Mouse (Mus musculus) layer of hippocampus, adult 18-20 months (tissue): Measurements from ENCODE around the gene Orc5. TPM values are rescaled to one million over a fixed set of nuclear protein-coding genes. Genes with fewer than 3 reads are reported as not detected.
"Not testable (repeated sequence)": the region's sequence is repeated elsewhere in the genome, so short reads cannot be mapped to it uniquely, and the experiment has no call there.

Experiments
- DNase-seq, 2 experiments: peaks; one replicate each; pipeline ENCODE4 v3.0.0; 2022; ENCODE audit warnings: low spot score in 2 of 2
- total RNA-seq, 2 experiments: library from RNA; stranded (reverse); gene quantifications; 2 replicates each; pipeline ENCODE4 v1.2.3; 2021

Orc5 gene
- total RNA-seq, 2 experiments from 2014 or later, result 19.7 to 20.6 TPM

- DNase-seq, result no peak
Observed at GRCm38 (mm10) chr5:22538996-22539600, 11.1 kb downstream of the Orc5 start.

DNA sequence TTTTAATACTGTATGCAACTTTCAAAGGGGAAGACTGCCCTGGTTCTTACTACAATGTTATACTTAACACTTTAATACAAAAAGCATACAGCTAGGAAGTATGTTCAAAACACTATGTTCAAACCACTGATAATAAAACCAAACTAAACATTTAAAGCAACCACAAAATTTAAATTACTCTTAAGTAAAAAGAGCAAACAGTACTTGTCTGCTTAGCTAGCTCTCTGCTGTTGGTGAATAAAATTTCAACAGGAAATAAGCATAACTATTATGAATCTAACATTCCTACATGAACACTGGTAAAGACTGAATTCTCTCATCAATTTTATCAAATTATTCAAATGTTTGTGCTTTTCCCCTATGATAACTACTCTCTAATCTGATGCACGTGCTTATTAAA is 13.5 kb downstream of the Orc5 start:
- no peak for DNase-seq

DNA sequence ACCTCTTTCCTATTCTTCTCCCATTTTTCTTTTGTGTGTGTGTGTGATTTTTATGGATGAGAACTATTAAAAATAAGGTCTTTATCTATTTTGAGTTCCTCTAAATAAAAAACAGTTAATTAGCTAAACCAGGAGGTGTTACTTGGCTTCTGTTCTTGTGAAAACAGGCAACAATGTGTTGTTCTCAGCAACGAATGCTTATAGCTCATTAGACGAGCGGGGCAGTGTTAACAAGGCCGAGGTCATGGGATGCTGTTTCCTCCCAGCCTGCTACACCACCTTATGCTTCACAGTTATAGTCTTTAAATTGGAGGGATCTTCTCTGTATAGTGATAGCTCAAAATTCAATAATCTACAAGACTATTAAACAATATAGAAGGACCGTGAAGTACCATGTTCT is 17.7 kb downstream of the Orc5 start:
- no peak for DNase-seq

- no peak for DNase-seq
Observed at GRCm38 (mm10) chr5:22522612-22523011, 27.6 kb downstream of the Orc5 start.

DNA sequence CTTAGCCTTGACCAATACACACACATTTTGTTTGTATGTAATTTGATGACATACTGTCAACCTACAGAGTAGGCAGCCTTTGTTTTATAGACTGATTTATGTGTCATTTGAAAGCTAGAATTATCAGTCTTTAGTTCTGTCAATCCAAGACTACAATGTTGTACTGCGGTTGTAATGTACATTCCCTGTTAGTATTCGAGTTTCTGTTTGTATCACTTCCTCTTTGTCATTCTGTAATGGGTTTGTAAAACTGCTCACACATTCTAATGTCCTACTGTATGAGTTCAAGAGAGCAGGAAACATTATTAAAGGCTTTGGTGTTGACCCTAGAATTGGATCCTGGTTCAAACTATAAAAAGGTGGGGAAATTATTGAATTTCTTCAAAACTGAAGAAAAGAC is 30.5 kb downstream of the Orc5 start:
- DNase-seq, result no peak

DNA sequence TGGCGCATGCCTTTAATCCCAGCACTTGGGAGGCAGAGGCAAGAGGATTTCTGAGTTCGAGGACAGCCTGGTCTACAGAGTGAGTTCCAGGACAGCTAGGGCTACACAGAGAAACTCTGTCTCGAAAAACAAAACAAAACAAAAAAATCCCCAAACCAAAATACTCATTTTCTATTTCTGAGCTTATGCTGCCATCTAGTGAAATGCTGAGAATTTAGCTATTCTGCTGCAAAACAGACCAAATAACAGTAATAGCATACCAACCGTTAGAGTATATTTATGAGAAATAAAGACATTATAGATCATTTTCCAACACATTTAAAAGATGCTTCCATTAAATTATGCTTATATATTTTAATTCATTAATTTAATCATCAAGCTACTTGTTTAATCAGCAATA is 34.5 kb downstream of the Orc5 start:
- DNase-seq, result peak in 1 of 2 experiments; percentile 24

DNA sequence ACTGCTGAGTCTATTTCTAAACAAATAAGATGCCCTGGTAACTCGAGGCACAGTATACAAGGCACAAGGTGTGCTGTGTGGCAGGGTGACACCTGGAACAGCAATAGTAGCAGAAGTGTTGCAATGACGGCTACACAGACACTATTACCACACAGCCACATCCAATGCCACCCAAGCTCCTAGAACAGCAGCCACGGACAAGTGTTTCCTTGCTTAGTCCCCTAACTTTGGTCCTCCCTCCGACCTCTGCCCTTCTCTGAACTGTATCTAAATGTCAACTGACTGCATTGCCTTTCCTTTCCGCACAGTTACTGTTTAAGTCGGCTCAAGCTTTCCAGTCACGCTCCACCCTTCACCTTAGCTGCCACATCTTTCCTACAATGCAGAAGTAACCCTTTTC is 36.0 kb downstream of the Orc5 start:
- not testable (repeated sequence) for DNase-seq

DNA sequence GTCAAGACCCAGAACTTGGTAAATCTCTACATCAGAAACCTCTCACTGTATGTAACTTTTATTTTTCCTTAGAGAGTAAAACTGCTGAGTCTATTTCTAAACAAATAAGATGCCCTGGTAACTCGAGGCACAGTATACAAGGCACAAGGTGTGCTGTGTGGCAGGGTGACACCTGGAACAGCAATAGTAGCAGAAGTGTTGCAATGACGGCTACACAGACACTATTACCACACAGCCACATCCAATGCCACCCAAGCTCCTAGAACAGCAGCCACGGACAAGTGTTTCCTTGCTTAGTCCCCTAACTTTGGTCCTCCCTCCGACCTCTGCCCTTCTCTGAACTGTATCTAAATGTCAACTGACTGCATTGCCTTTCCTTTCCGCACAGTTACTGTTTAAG is 37.6 kb downstream of the Orc5 start:
- DNase-seq, result not testable (repeated sequence)

GRCm38 (mm10) chr5:22511824-22512223 is 38.4 kb downstream of the Orc5 start:
- DNase-seq, result no peak

DNA sequence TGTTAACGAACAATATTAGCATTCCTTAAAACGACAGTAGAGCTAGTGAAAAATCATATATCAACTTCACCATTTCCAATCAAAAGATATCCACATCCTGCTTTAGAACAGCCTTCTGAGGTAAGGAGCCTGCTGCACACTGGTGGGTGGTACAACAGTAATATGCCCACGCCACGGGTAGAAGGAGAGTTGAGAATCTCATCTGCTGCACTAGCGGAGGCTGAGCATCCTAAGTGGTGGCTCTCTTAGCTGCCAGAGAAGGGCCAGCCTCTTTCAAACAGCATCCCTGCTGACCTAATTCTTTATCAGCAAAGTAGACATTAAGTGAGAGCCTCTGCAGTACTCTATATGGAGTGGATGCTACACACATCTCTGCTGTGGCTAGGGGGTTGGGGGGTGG is 41.7 kb downstream of the Orc5 start:
- no peak for DNase-seq

DNA sequence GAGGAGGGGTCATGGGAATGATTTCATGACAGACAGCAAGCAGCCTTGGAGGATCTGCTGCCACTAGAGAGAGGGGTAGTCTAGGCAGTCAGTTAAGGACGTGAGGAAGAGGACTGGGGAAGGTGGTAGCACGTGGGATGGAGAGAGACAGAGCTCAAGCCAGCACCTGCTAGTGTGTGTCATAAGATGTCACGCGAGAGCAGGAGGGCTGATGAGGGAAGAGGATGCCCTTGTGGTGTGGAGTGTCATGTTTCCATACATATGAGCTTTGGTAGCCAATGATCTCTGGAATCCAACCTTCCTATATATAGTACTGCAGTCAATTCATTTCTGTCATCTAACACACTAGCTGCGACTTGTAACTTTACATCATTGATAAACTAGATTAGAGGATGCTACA is 50.8 kb downstream of the Orc5 start:
- DNase-seq, result no peak

- no peak for DNase-seq
Observed at GRCm38 (mm10) chr5:22491088-22491487, 59.1 kb downstream of the Orc5 start.

DNA sequence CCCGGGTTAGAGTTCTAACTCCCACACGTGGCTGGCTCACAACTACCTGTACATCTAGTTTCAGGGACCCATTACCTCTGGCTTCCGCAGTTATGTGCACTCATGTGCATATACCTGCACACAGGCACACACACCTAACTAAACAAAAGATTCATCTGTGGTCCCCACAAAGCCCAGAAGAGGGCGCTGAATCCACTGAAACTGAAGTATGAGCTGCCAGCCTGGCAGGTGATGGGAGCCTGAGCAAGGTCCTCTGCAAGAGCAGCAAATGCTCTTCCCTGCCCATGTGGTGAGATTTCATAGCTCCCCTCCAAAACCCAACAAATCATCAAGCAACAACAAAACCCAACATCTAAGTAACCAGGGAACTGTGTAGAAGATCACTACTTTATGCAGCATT is 61.1 kb downstream of the Orc5 start:
- DNase-seq, result no peak

- DNase-seq, result no peak
Observed at GRCm38 (mm10) chr5:22486601-22487206, 63.5 kb downstream of the Orc5 start.

GRCm38 (mm10) chr5:22485764-22486163 is 64.5 kb downstream of the Orc5 start:
- no peak for DNase-seq

DNA sequence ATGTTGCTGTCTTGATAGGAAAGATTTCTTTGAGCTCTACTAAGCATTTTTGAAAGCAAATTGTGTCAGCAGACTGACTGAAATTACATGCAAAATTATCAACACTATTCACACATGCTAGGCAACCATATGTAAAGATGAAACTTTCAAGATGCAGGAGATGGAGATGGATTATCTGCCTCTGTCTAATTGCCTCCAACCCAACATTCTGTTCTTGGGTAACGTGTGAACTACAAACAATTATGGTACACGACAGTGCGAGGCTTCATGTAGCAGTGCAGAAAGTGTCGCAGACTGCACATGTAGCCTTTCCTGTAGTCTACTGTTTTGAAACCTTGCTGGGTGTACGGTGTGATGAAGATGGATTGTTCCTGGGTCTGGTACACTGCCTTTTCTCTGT is 67.7 kb downstream of the Orc5 start:
- peak in 1 of 2 experiments; percentile 9 for DNase-seq

- not testable (repeated sequence) for DNase-seq
Observed at GRCm38 (mm10) chr5:22472445-22472844, 77.8 kb downstream of the Orc5 start.

- no peak for DNase-seq
Observed at GRCm38 (mm10) chr5:22471243-22471642, 79.0 kb downstream of the Orc5 start.

- no peak for DNase-seq
Observed at GRCm38 (mm10) chr5:22452871-22453661, 97.2 kb downstream of the Orc5 start.

- no peak for DNase-seq
Observed at GRCm38 (mm10) chr5:22452452-22452851, 97.8 kb downstream of the Orc5 start.

DNA sequence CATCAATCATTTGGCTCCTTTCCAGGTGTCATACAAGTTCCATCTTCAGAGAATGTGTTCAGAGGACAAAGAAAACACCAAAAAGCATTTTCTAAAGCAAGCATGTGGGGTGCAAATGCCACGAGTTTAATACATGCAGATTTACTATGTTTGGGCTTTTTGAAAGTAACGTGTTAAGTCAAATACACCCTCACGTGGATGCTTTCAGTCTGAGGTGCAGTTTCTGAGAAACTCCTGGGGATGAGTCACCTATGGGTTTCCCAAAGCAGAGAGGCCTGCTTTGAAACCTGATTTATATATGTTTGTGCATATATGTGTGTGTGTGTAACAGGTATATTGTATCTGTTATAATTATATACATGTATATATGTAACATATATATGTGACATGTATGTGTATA is 98.5 kb downstream of the Orc5 start:
- no peak for DNase-seq

- no peak for DNase-seq
Observed at GRCm38 (mm10) chr5:22449492-22449891, 100.7 kb downstream of the Orc5 start.
